Mouse (Mus musculus): ENCODE results near the gene Rrad. TPM values are rescaled to one million over a fixed set of nuclear protein-coding genes. Genes with fewer than 3 reads are reported as not detected.
"Not testable (repeated sequence)": the region's sequence is repeated elsewhere in the genome, so short reads cannot be mapped to it uniquely, and the experiment has no call there.

Gene Rrad
- 3.3 and 3.6 TPM in 2 replicates for polyA plus RNA-seq (2012; rRNA removed)

DNA sequence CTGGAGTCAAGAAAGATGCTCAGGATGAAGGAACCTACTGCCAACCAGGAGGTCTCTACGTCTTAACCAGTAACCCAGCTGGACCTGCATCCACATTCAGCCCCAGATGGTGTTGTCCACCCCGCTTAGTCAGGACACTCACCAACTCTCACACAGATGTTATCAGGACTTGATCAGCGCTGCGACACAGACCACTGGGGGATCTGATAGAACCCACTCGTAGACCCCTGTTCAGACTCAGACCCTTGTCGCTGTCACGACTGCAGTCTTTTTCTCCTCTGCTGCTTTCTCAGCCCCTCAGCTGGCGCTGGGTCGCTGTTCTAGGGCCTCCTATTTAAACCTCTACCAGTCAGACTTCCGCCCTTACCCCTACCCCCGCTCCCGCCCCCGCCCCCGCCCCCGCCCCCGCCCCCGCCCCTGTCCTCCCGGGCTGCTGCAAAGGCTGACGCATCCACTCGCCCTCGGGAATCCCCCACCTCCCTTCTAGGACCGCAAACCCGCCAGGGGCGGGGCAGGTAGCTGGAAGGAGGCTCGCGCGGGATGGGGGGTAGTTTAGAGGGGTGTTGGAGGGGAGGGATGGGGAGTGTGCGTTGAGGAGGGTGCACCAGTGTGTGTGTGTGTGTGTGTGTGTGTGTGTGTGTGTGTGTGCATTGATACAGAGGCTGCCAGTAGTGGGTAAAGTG, at the start of gene Rrad:
Gene Rrad (minus strand): TSS at position 347 of the 683 bp plus-strand sequence.
- WGBS, result 2% methylated on average over 28 of the region's 28 CpGs
- no peak for DNase-seq (ENCODE audit: low read depth, low spot score)

DNA sequence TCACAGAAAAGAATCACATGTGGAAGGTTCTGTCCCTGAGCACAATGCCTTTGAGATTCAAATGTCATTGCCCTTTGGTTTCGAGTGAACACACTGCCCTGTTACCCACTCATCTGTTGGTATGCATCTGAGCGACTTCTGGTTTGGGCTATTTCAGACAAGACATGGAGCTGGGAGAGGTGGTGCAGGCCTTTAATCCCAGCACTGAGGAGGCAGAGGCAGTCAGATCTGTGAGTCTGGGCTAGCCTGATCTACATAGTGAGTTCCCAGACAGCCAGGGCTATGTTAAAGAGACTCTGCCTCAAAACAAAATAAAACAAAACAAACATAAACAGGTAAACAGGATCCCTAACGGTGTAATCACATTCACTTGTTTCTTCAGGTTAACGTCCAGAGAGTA, 24.5 kb upstream of the Rrad start:
- DNase-seq (ENCODE audit: low read depth, low spot score), result no peak
- 84% methylated on average over 4 of the region's 4 CpGs for WGBS

DNA sequence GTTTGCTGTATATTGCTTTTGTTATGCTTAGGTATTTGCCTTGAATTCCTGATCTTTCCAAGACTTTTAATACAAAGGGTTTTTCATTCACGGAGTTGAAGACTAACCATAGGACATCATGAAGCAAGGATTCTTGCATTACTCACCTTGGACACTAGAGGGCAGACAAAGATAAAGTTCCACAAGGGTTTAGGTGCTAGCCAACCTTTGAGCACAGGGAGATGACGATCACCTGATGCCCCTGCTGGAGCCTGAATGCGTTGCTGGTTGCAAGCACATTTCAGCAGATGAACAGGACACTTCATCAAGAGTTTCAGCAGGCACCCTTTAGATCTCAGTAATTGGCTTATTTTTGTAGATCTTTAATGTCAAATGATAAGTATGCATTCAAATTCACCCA, 23.9 kb upstream of the Rrad start:
- WGBS, result 0% methylated on average over 3 of the region's 3 CpGs
- DNase-seq (ENCODE audit: low read depth, low spot score), result peak; percentile 91

DNA sequence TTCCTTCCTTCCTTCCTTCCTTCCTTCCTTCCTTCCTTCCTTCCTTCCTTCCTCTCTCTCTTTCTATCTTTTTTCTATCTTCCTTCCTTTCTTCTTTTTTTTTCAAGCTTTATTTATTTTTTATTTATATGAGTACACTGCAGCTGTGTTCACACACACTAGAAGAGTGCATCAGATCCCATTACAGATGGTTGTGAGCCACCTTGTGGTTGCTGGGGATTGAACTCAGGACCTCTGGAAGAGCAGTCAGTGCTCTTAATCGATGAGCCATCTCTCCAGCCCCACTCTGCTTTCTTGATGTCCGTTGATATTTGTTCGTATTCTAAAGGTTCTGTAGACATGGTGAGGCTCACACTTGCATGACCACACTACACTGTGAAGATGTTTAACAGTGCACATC, 13.1 kb upstream of the Rrad start:
- not testable (repeated sequence) for DNase-seq (ENCODE audit: low read depth, low spot score)
- WGBS, result 63% methylated on average over 3 of the region's 3 CpGs

DNA sequence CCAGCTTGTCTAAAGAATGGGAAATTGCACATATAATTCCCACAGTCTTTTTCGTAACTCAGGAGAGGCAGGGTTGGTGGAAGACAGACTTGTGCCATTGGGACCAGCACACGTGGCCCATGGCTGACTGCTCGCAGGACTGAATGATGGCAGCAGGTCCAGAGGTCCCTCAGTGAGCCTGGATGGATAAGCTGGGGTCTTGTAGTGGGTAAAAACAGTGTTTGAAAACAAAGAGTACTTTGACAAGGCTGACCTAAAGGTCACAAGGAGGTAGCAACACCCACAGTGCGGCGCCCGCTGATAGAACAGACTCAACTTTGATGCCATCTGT, 11.2 kb upstream of the Rrad start:
- 66% methylated on average over 6 of the region's 6 CpGs for WGBS
- no peak for DNase-seq (ENCODE audit: low read depth, low spot score)

DNA sequence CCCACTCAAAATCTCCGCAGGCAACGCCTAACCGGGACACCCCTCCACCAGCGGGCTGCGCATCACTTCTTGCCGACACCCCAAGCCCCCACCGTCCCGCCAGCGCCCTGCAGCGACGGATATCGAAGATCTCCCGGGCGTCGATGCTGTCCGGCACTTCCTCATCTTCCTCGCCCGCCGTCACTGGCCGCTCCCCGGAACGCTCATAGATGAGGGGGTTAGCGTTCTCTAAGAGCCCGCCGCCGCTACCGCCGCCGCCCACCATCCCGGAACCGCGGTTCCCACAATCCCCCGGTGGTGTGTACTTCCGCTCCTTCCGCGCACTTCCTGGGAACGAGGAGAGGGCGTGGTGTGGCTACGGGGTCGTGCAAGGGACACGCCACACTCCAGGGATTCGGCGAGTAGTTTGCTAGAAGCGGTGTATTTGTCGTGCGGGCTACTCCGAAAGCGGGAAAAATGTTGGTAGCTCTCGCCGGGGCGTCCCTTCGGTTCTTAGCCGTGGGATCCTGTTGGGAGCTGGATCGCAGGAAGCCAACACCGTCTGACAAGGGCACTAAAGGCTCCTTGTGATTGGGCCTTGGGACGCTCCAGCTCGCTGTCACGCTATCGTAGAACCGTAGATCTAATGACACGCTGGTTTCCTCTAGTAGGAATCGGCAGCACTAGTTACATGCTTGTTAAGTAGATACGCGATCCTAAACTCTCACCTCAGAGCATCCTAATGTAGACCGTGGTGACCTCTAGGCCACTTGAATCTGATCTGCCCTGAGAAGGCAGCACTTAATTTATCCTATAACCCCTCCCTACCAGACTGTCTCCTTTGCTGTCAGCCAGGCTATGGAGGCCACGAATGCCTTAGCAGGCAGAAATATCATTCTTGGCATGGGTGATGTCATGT, 10.5 kb upstream of the Rrad start, which contains the start of gene Ciao2b:
Gene Ciao2b (minus strand): TSS at position 540 of the 898 bp plus-strand sequence.
- WGBS, result under 1% methylated on average over 66 of the region's 66 CpGs
- DNase-seq (ENCODE audit: low read depth, low spot score), result peak; percentile 57

DNA sequence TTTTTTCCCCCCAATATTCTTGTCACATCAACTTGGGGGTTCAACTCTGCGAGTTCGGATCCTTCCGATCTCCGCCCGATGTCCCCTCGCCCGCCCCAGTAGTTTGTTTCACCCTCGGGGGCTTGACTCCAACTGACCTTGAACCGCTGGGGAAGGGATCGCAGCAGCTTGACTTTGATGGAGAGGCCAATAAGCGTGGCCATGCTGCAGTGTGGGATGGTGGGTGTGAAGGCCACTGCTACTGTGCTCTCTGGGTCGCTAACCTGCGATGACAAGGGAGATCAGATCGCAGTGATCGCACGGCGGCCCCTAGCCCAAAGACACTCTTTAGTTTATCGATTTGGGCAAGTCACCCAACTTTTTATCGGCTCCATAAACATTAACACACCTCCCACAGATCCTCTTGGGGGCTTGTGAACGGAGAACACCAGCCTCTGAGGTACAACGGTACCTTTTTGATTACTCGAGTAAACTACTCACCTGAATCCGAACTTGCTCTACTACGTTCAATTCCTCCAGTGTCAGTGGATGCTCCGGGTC, 9.8 kb upstream of the Rrad start:
- DNase-seq (ENCODE audit: low read depth, low spot score), result no peak
- WGBS, result 4% methylated on average over 25 of the region's 25 CpGs

DNA sequence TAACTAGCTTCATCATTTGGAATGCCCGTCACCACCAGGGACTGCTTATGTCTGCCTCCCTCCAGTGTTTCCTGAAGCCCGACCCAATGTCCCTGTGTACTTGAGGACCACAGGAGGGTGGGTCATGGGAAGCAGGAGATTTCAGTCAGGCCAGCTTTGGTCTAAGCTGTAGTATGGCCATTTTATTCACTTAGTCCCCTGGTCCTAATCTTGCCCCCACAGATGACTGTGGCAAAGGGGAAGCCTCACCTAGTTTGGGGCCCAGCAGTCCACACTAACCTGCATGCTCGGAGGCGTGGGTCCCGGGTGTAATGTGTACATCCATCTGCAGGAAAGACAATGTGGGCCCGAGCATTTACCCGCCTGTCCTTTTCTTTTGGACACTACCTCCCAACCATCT, 9.1 kb upstream of the Rrad start:
- 60% methylated on average over 7 of the region's 7 CpGs for WGBS
- no peak for DNase-seq (ENCODE audit: low read depth, low spot score)

DNA sequence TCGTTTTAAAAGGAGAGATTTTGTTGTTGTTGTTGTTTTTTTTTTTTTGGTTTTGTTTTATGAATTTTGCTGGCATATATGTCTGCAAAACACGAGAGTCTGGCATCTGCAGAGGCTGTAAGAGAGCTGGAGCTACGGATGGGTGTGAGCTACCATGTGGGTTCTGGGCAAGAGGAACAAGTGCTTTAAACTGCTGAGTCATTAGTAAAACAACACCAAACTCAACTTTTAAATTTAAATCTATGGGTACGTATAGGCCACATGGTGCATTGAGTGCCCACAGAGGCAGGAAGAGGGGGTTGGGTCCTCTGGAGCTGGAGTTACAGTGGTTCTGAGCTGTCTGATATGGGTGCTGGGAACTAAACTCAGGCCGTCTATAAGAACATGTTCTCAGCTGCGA, 6.9 kb upstream of the Rrad start:
- DNase-seq (ENCODE audit: low read depth, low spot score), result no peak
- 91% methylated on average over 6 of the region's 6 CpGs for whole genome bisulfite sequencing

DNA sequence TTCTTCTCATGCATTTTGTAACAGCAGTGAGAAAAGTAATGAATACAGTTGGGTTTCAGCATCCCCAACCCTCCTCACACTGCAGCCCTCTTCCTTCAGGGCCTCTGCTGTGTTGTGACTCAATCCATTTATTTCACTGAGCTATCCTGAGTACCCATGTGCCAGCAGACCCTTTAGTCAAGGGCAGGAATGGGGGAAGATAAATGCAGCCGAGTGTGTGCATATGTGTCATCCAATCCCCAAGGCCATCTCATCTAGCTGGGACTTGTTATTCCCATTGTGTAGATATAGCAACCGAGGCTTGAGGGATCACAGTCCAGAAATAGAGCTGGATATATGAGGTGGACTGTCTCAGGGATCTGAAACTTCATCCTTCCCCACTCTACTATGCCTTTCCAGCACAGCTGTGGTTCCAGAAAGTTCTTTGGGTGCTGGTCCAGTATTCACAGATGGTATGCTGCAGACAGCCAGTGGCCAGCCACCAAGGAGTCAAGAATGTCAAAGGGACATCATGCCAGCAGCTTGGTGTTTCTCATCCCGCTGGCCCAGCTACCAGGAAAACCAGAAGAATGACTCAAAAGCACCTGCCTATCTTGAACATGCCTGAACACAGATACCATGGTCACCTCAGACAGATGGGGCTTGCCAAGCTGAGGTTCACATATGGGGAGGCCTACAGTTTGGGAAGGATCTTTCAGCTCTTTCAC, 4.0 kb upstream of the Rrad start:
- DNase-seq (ENCODE audit: low read depth, low spot score), result no peak
- WGBS, result 86% methylated on average over 3 of the region's 3 CpGs

DNA sequence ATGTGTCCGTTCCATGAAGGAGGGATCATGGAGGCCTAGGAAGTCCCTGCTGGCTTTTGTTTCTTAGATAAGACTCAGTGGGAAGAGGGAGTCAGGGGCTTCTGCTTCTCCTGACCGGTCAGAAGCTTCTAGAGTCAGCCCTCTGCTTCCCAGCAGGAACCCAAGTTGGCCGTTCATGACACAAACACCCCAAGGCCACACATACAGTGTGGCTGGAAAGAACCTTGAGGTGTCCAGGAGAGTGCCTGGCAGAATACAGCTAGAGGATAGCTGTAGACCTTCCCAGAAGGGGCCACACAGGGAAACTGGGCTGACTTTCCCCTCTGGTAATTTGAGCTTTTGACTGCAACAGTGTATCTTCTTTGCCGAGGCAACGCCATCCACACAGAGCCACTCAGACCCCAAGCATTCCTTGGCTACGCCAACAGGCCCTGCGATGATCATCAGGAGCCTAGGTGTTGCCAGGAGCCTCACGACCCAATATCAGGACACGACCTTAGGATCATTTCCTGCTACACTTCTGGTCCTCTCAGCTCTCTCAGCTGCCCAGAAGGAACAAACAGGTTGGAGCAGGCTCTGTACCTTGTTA, 2.1 kb upstream of the Rrad start:
- no peak for DNase-seq (ENCODE audit: low read depth, low spot score)
- 50% methylated on average over 9 of the region's 9 CpGs for WGBS

DNA sequence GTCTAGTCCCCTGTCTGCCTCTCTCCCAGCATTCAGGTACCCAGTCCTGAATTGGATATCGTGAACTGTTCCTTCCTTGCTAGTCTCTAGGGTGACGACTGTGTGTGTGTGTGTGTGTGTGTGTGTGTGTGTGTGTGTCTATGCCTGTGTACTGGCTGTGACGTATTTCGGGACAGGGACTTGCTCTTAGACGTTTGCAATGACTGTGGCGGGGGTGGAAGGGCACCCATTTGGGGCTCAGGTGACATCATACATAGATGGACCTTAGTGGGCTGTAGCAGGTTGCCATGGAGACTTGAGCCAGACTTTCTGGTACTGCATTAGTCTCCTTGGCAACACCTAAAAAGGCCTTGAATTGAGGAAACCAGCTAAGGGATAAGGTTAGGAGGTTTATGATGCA, 1.4 kb upstream of the Rrad start:
- WGBS, result 74% methylated on average over 6 of the region's 6 CpGs
- DNase-seq (ENCODE audit: low read depth, low spot score), result no peak

DNA sequence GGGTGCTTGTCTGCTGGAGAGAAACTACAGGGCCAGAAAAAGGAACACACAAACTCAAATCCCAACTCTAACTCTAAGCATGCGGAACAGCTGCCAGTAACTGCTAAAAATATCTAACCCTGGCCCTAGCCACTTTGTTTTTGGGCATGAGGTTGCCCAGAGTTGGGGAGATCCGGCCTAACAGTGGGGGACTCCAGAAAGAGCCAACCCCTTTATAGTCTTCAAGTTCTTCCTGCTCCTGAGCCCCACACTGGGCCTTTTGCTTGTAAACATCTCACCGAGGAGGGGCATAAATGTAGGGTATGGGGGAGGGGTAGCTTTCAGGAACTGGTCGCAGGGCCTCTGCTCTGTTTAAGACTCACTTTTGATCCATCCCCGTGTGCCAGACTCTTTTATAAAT, 848 bp upstream of the Rrad start:
- WGBS, result 45% methylated on average over 5 of the region's 5 CpGs
- DNase-seq (ENCODE audit: low read depth, low spot score), result no peak

DNA sequence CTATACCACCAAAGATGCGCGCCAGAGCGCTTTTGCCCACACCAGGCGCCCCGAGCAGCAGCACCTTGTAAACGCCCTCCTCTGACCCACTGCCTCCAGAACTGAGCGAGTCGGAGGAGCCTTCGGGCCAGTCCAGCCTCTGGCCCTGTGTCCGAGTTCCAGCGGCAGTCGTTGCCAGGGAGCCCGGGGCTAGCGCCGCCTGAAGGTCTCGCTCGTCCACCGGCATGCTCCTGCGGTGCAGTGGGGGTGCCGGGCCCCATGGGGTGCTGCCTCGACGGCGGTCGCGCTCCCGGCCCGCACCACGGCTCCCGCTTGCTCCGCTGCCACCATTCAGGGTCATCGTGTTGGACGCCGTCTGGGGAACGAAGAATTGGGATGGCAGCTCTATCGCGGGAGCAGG, 553 bp downstream of the Rrad start:
- WGBS, result 2% methylated on average over 36 of the region's 36 CpGs
- DNase-seq (ENCODE audit: low read depth, low spot score), result no peak

DNA sequence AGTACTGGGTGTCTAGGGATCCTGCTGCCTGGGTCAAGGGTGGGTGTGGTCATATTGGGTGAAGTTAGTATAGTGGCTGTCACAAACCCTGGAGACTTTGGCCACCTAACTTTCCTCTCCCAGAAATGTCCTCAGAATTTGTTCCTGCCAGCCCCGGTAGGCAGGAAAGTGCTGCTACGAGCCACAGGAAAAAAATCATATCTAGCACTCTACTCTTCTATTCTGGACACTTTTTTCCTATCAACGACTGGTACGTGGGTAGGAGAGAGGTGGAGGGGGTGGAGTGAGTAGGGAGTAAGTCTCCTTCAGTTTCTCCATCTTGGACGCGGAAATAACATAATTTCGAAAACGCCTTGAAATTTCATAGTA, 1.0 kb downstream of the Rrad start:
- no peak for DNase-seq (ENCODE audit: low read depth, low spot score)
- 25% methylated on average over 8 of the region's 8 CpGs for WGBS

DNA sequence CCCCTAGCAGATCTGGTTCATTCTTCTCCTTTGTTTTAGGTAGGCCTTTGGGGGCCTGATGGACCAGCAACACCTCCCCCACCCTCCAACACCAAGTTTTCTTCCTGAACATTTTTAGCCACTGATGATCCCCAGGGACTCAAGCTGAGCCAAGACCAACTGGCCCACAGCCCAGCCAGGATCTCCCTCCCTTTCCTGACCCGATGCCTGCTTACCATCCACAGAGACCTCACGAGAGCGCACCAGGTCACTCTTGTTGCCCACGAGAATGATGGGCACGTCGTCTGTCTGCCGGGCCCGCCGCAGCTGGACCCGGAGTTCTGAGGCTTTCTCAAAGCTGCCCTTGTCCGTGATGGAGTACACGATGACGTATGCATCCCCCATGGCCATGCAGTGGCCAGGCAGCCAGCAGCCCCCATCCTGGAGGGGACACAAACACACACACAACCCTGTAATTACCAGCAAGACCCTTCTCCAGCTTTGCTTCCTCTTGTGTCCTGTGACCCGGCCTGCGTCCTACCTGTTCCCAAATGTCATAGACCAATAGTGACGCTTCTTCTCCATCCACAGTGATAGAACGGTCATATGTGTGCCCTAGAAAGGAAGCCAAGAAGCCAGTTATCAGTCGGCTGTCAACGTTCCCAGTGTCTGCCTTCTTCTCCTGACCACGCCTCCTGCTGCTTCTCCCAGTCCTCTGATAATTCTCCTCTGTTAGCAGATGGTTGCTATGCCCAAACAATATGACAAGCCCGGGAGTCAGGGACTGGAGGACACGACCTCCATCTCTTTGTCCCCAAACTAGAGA, 1.6 kb downstream of the Rrad start:
- no peak for DNase-seq (ENCODE audit: low read depth, low spot score)
- WGBS, result 57% methylated on average over 22 of the region's 22 CpGs

DNA sequence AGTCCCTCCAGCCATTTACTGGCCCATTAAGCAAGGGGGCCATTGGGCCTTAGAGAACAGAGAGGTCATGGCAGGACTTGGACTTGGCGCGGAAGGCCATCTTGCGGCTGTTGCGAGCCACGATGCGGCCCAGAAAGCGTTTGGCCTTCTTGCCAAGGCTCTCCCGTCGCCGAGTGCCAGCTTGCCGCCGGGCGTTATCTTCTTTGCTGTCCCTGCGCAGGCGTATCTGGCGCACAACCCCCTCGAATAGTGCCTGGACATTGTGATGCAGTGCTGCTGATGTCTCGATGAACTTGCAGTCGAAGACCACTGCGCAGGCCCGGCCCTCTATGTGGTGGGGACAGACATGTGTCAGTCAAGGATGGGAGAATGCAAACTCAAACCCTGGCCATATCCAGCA, 2.7 kb downstream of the Rrad start:
- DNase-seq (ENCODE audit: low read depth, low spot score), result no peak
- 95% methylated on average over 21 of the region's 21 CpGs for WGBS

DNA sequence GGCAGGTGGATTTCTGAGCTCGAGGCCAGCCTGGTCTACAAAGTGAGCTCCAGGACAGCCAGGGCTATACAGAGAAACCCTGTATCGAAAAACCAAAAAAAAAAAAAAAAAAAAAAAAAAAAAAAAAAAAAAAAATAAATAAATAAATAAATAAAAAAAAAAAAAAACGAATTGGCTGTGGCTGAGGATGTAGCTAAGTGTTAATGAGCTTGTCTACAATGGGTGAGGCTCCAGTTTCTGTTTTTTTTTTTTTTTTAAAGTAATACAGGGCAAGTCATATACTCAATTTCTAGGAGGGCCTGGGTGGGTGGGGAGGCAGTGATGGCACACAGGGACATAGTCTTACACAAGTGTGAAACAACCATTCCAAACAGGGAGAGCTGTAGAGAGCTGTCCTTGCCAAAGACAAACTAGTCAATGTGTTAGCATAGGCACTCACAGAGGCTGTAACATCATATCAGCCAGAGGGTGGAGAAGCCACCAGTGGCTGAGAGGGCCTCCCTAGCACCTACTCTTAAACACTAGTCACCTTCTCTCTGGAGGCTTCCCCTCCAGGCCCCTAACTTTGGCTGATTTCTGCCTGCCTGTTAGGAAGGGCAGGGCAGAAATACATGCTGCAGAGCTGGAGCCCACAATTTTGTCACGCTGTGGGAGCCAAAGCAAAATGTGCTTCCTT, 3.9 kb downstream of the Rrad start:
- 66% methylated on average over 4 of the region's 4 CpGs for WGBS
- no peak for DNase-seq (ENCODE audit: low read depth, low spot score)

DNA sequence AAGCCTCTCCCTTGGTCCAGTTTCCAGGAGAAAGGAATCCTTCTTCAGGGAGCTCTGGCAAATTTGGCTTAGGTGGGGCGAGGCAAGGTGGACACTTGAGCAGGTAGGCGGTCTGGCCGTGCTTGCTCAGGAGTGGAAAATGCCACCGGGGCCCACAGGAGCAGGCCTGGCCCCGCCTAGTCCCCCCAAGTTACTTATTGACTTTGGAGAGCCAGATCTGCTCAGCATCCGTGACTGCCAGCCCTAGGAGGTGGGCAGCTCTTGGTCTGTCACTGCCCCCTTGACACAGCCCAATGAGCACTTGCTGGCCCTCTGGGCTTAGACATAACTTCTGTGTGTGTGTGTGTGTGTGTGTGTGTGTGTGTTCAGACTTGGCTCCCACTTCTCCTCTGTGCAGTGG, 7.0 kb downstream of the Rrad start, which contains the start of gene Cdh16:
Gene Cdh16 (minus strand): TSS at position 236 of the 400 bp plus-strand sequence.
- no peak for DNase-seq (ENCODE audit: low read depth, low spot score)
- 57% methylated on average over 6 of the region's 6 CpGs for WGBS

All from large intestine, adult 2 months (tissue).